Mouse (Mus musculus): Measurements from ENCODE around the gene Vps39.

GRCm38 (mm10) chr2:120285639-120286038 lies 67.3 kb downstream of the Vps39 start:
- no peak for TF ChIP-seq CTCF (IDR thresholded peaks at IDR 0.05; ENCODE audit: low read depth)
- TF ChIP-seq EP300 (optimal IDR thresholded peaks at IDR 0.05) = no peak
